Mouse (Mus musculus) CH12.LX (cell line): ENCODE results near the gene Rbmx. TPM values are rescaled to one million over a fixed set of nuclear protein-coding genes. Genes with fewer than 3 reads are reported as not detected.

ENCODE experiments used
- DNase-seq: peaks from one replicate; pipeline ENCODE4 v3.0.0-alpha.2; 2013; ENCODE audit errors: extremely low read depth
- H3K27ac ChIP-seq: 2 replicates; pipeline ENCODE4 v1.5.1; 2012; ENCODE audit warnings: low read depth, mild to moderate bottlenecking, control low read depth, moderate library complexity; ENCODE audit not compliant: insufficient read depth
- H3K27me3 ChIP-seq: replicated peaks from 2 replicates; pipeline ENCODE3; 2012; ENCODE audit warnings: inconsistent platforms
- H3K36me3 ChIP-seq, 2 experiments: replicated peaks in 1 of 2; 2 replicates each; pipeline versions ENCODE3 to v1.6.1; 2012; ENCODE audit warnings: inconsistent platforms in 1 of 2, low read length in 1 of 2, mild to moderate bottlenecking in 1 of 2, mixed read lengths in 1 of 2, moderate library complexity in 1 of 2; ENCODE audit not compliant: control insufficient read depth in 1 of 2, insufficient read depth in 1 of 2
- H3K4me1 ChIP-seq, 2 experiments: 2 replicates each; pipeline ENCODE4 v1.6.1; 2012; ENCODE audit warnings: inconsistent platforms in 1 of 2, moderate library complexity in 1 of 2; ENCODE audit not compliant: insufficient read depth in 2 of 2, control insufficient read depth in 1 of 2
- H3K4me2 ChIP-seq: 2 replicates; pipeline ENCODE4 v1.6.1; 2012; ENCODE audit warnings: low read depth, mild to moderate bottlenecking, control low read depth; ENCODE audit not compliant: poor library complexity, insufficient read depth, severe bottlenecking
- H3K4me3 ChIP-seq, 3 experiments: fragments of 150-350 bp in 1 of 3; sonication (generic) in 1 of 3; replicated peaks in 1 of 3; 2 replicates each; pipeline versions ENCODE3 to v1.5.1; 2011 to 2012; ENCODE audit warnings: low read depth in 2 of 3, low read length in 2 of 3, mild to moderate bottlenecking in 2 of 3, moderate library complexity in 2 of 3, control low read depth in 1 of 3, improper control_type of control experiment in 1 of 3, inconsistent platforms in 1 of 3, mixed read lengths in 1 of 3; ENCODE audit not compliant: poor library complexity in 1 of 3
- H3K79me2 ChIP-seq: replicated peaks from 2 replicates; pipeline ENCODE4 v1.6.1; 2012; ENCODE audit warnings: mild to moderate bottlenecking, moderate library complexity; ENCODE audit not compliant: control insufficient read depth, poor library complexity, insufficient read depth, severe bottlenecking; ENCODE audit errors: extremely low read depth
- H3K9ac ChIP-seq: 2 replicates; pipeline ENCODE4 v1.6.1; 2012; ENCODE audit warnings: low read depth, mild to moderate bottlenecking, control low read depth, moderate library complexity; ENCODE audit not compliant: insufficient read depth
- H3K9me3 ChIP-seq: replicated peaks from 2 replicates; pipeline ENCODE3; 2012; ENCODE audit warnings: low read length, inconsistent platforms, mixed read lengths
- BHLHE40 ChIP-seq: IDR thresholded peaks from 2 replicates; pipeline ENCODE4 v1.6.1; 2011; ENCODE audit warnings: mild to moderate bottlenecking, low read depth, low read length, improper control_type of control experiment
- CHD1 ChIP-seq: IDR thresholded peaks from 2 replicates; pipeline ENCODE4 v1.6.1; 2012; ENCODE audit warnings: low read depth, low read length, improper control_type of control experiment, inconsistent platforms
- CHD2 ChIP-seq: IDR thresholded peaks from 2 replicates; pipeline ENCODE4 v1.6.1; 2011; ENCODE audit warnings: low read length, improper control_type of control experiment
- CTCF ChIP-seq, 2 experiments: IDR thresholded peaks in 1 of 2; conservative IDR thresholded peaks in 1 of 2; 2 replicates each; pipeline ENCODE4 v1.5.1; 2011 to 2012; ENCODE audit warnings: low read depth in 2 of 2, low read length in 2 of 2, improper control_type of control experiment in 1 of 2, inconsistent platforms in 1 of 2, mild to moderate bottlenecking in 1 of 2, moderate library complexity in 1 of 2
- E2F4 ChIP-seq: IDR thresholded peaks from 2 replicates; pipeline ENCODE4 v1.6.1; 2011; ENCODE audit warnings: low read depth, low read length, improper control_type of control experiment; ENCODE audit not compliant: insufficient replicate concordance
- ELF1 ChIP-seq: IDR thresholded peaks from 2 replicates; pipeline ENCODE4 v1.6.1; 2014; ENCODE audit warnings: low read depth, mild to moderate bottlenecking, inconsistent platforms, low read length, improper control_type of control experiment
- EP300 ChIP-seq: IDR thresholded peaks from 2 replicates; pipeline ENCODE4 v1.6.1; 2011; ENCODE audit warnings: low read length, improper control_type of control experiment
- ETS1 ChIP-seq: conservative IDR thresholded peaks from 2 replicates; pipeline ENCODE4 v1.6.1; 2012; ENCODE audit warnings: low read depth, mild to moderate bottlenecking, inconsistent platforms, low read length, improper control_type of control experiment, moderate library complexity
- GABPA ChIP-seq: IDR thresholded peaks from 2 replicates; pipeline ENCODE4 v1.6.1; 2012; ENCODE audit warnings: low read depth, low read length, improper control_type of control experiment, inconsistent platforms; ENCODE audit not compliant: insufficient replicate concordance
- HCFC1 ChIP-seq: IDR thresholded peaks from 2 replicates; pipeline ENCODE4 v1.6.1; 2012; ENCODE audit warnings: low read depth, mild to moderate bottlenecking, inconsistent platforms, low read length, improper control_type of control experiment
- IRF4 ChIP-seq: IDR thresholded peaks from 2 replicates; pipeline ENCODE4 v1.6.1; 2014; ENCODE audit warnings: low read depth, mild to moderate bottlenecking, inconsistent platforms, low read length, improper control_type of control experiment
- KAT2A ChIP-seq: IDR thresholded peaks from 2 replicates; pipeline ENCODE4 v1.6.1; 2012; ENCODE audit warnings: low read length, improper control_type of control experiment, inconsistent platforms; ENCODE audit not compliant: insufficient replicate concordance
- MAX ChIP-seq: IDR thresholded peaks from 2 replicates; pipeline ENCODE4 v1.6.1; 2011; ENCODE audit warnings: low read length, improper control_type of control experiment
- MAZ ChIP-seq: IDR thresholded peaks from 2 replicates; pipeline ENCODE4 v1.6.1; 2012; ENCODE audit warnings: low read depth, mild to moderate bottlenecking, inconsistent platforms, low read length, improper control_type of control experiment, moderate library complexity
- MEF2A ChIP-seq: IDR thresholded peaks from 2 replicates; pipeline ENCODE4 v1.6.1; 2014; ENCODE audit warnings: low read depth, mild to moderate bottlenecking, inconsistent platforms, low read length, improper control_type of control experiment, borderline replicate concordance
- MXI1 ChIP-seq: IDR thresholded peaks from 2 replicates; pipeline ENCODE4 v1.6.1; 2011; ENCODE audit warnings: mild to moderate bottlenecking, low read depth, low read length, improper control_type of control experiment
- MYC ChIP-seq: IDR thresholded peaks from 2 replicates; pipeline ENCODE4 v1.6.1; 2011; ENCODE audit warnings: low read depth, mild to moderate bottlenecking, improper control_type of control experiment, low read length
- NELFE ChIP-seq: IDR thresholded peaks from 2 replicates; pipeline ENCODE4 v1.6.1; 2011; ENCODE audit warnings: low read depth, low read length, improper control_type of control experiment
- NRF1 ChIP-seq: IDR thresholded peaks from 2 replicates; pipeline ENCODE4 v1.6.1; 2014; ENCODE audit warnings: low read depth, mild to moderate bottlenecking, inconsistent platforms, low read length, improper control_type of control experiment, moderate library complexity
- PAX5 ChIP-seq: IDR thresholded peaks from 2 replicates; pipeline ENCODE4 v1.6.1; 2012; ENCODE audit warnings: low read length, inconsistent platforms, mixed read lengths
- POLR2A ChIP-seq: IDR thresholded peaks from 2 replicates; pipeline ENCODE4 v1.6.1; 2011; ENCODE audit warnings: low read depth, mild to moderate bottlenecking, improper control_type of control experiment, low read length
- POLR2AphosphoS2 ChIP-seq: IDR thresholded peaks from 2 replicates; pipeline ENCODE4 v1.6.1; 2011; ENCODE audit warnings: low read depth, low read length, improper control_type of control experiment
- RAD21 ChIP-seq: IDR thresholded peaks from 2 replicates; pipeline ENCODE4 v1.6.1; 2011; ENCODE audit warnings: low read depth, mild to moderate bottlenecking, low read length, improper control_type of control experiment, moderate library complexity
- RCOR1 ChIP-seq: conservative IDR thresholded peaks from 2 replicates; pipeline ENCODE4 v1.6.1; 2012; ENCODE audit warnings: low read depth, mild to moderate bottlenecking, inconsistent platforms, low read length, improper control_type of control experiment
- SMC3 ChIP-seq: IDR thresholded peaks from 2 replicates; pipeline ENCODE4 v1.6.1; 2011; ENCODE audit warnings: low read depth, low read length, improper control_type of control experiment
- TBP ChIP-seq: conservative IDR thresholded peaks from 2 replicates; pipeline ENCODE4 v1.6.1; 2011; ENCODE audit warnings: low read depth, low read length, improper control_type of control experiment
- TCF12 ChIP-seq: IDR thresholded peaks from 2 replicates; pipeline ENCODE4 v1.6.1; 2014; ENCODE audit warnings: low read depth, mild to moderate bottlenecking, inconsistent platforms, low read length, improper control_type of control experiment
- UBTF ChIP-seq: IDR thresholded peaks from 2 replicates; pipeline ENCODE4 v1.6.1; 2012; ENCODE audit warnings: low read depth, mild to moderate bottlenecking, inconsistent platforms, low read length, improper control_type of control experiment, moderate library complexity
- USF1 ChIP-seq: IDR thresholded peaks from 2 replicates; pipeline ENCODE4 v1.6.1; 2014; ENCODE audit warnings: low read depth, mild to moderate bottlenecking, inconsistent platforms, low read length, improper control_type of control experiment
- USF2 ChIP-seq: conservative IDR thresholded peaks from 2 replicates; pipeline ENCODE4 v1.6.1; 2011; ENCODE audit warnings: low read depth, low read length, improper control_type of control experiment
- ZC3H11A ChIP-seq: IDR thresholded peaks from 2 replicates; pipeline ENCODE4 v1.6.1; 2012; ENCODE audit warnings: low read depth, mild to moderate bottlenecking, inconsistent platforms, low read length, improper control_type of control experiment
- ZKSCAN1 ChIP-seq: IDR thresholded peaks from 2 replicates; pipeline ENCODE4 v1.6.1; 2012; ENCODE audit warnings: low read depth, inconsistent platforms, low read length, improper control_type of control experiment, borderline replicate concordance
- ZMIZ1 ChIP-seq: IDR thresholded peaks from 2 replicates; pipeline ENCODE4 v1.6.1; 2012; ENCODE audit warnings: low read depth, mild to moderate bottlenecking, inconsistent platforms, low read length, improper control_type of control experiment
- ZNF384 ChIP-seq: IDR thresholded peaks from 2 replicates; pipeline ENCODE4 v1.6.1; 2012; ENCODE audit warnings: low read depth, low read length, improper control_type of control experiment, inconsistent platforms
- dilution Hi-C: fragments of 300-500 bp; cut with MboI; formaldehyde crosslinking; loops from 2 replicates; pipeline ENCODE4 v1.14.3; 2020; ENCODE audit warnings: low sequenced_read_pairs; ENCODE audit not compliant: extremely low pct_unique_long_range_greater_than_20kb, extremely low pct_ligation_motif_present
- in situ Hi-C: fragments of 300-500 bp; cut with MboI; formaldehyde crosslinking; loops from 3 replicates; pipeline ENCODE4 v1.14.3; 2019; ENCODE audit warnings: low sequenced_read_pairs, low pct_ligation_motif_present, low pct_unique_long_range_greater_than_20kb, mixed read lengths
- polyA plus RNA-seq: library from polyadenylated mRNA; unstranded; fragments of >175 nt; gene quantifications from 2 replicates; pipeline ENCODE4 v1.2.1, GENCODE M21; 2012; ENCODE audit warnings: low read depth; ENCODE audit not compliant: insufficient read length
- total RNA-seq, 2 experiments: library from RNA; depleted of rRNA; stranded (reverse); fragments of 300-350 nt in 1 of 2; fragments of >200 nt in 1 of 2; gene quantifications; 2 replicates each; pipeline ENCODE4 v1.2.3; 2012 to 2014

The Rbmx gene
- total and polyA plus RNA-seq, 3 experiments, result 24.6 to 56.3 (median 27.8) TPM

- peak; percentile 59 for TF ChIP-seq ELF1
- no peak for TF ChIP-seq SMC3
- peak; percentile 32; the same call in 1 of the 2 replicates for TF ChIP-seq HCFC1
- no peak for TF ChIP-seq RCOR1
- no peak for TF ChIP-seq EP300
- no peak for TF ChIP-seq ZNF384
- no peak for TF ChIP-seq ETS1
- TF ChIP-seq IRF4, result 0 out of 2 replicates have a peak, but pooled peaks have one; percentile 28
- no peak for TF ChIP-seq USF1
- TF ChIP-seq MAX, result no peak
- TF ChIP-seq NRF1, result no peak
- peak; percentile 78 for TF ChIP-seq TBP
- no peak for TF ChIP-seq CHD1
- peak; percentile 61; the same call in 1 of the 2 replicates for TF ChIP-seq MXI1
- TF ChIP-seq NELFE, result peak; percentile 51; the same call in 1 of the 2 replicates
- TF ChIP-seq MEF2A, result no peak
- TF ChIP-seq USF2, result no peak
- peak; percentile 33; the same call in 1 of the 2 replicates for TF ChIP-seq TCF12
- no peak for TF ChIP-seq CHD2
- TF ChIP-seq MYC, result no peak
- no peak for TF ChIP-seq ZMIZ1
- no peak for TF ChIP-seq CTCF (conservative IDR thresholded peaks at IDR 0.05 in 1 of 2, IDR thresholded peaks at IDR 0.05 in 1 of 2; ENCODE audit: low read depth in 2 of 2, low read length in 2 of 2)
- peak; percentile 47 for TF ChIP-seq POLR2A
- TF ChIP-seq POLR2AphosphoS2, result peak; percentile 43; the same call in 1 of the 2 replicates
- TF ChIP-seq KAT2A, result no peak
- no peak for TF ChIP-seq GABPA
- TF ChIP-seq UBTF, result no peak
- TF ChIP-seq MAZ, result no peak
- peak; percentile 3 for TF ChIP-seq RAD21
- no peak for TF ChIP-seq ZC3H11A
- no peak for TF ChIP-seq BHLHE40
- no peak for TF ChIP-seq PAX5
- TF ChIP-seq ZKSCAN1, result no peak
- TF ChIP-seq E2F4, result no peak
- Histone ChIP-seq H3K79me2 (peaks cover 31% of the 10 kb centered on the region), H3K4me1 (peaks cover 2 to 11% of the 10 kb centered on the region in 2 experiments; a peak in 2 of 4 replicates), H3K4me3 (peak overlapping the region; percentile 55 to 83 (median 75)), H3K9me3 (no peaks in the 10 kb centered on the region), H3K36me3 (peaks cover 16 to 23% of the 10 kb centered on the region in 2 experiments), H3K27ac (peak overlapping the region; percentile 95), H3K27me3 (no peaks in the 10 kb centered on the region), H3K4me2 (peak overlapping the region; percentile 67; the same call in 1 of the 2 replicates), H3K9ac (peak overlapping the region; percentile 92)
- dilution Hi-C loops, result no loop called here
- no peak for DNase-seq
- in situ Hi-C loops, result no loop called here
Observed at GRCm38 (mm10) chrX:57336958-57337357, 55.9 kb downstream of the Rbmx start.
